Mouse (Mus musculus) cortical plate, adult 2 months (tissue): ENCODE data around the gene Atg101. TPM values are rescaled to one million over a fixed set of nuclear protein-coding genes. Genes with fewer than 3 reads are reported as not detected.
"Not testable (repeated sequence)": the region's sequence is repeated elsewhere in the genome, so short reads cannot be mapped to it uniquely, and the experiment has no call there.

Source experiments
- H3K27ac ChIP-seq: fragments of 200-500 bp; 2 replicates; pipeline ENCODE4 v1.5.1; 2012; ENCODE audit warnings: low read length, control low read depth, inconsistent platforms; ENCODE audit not compliant: insufficient read depth
- H3K4me1 ChIP-seq: fragments of 200-500 bp; 2 replicates; pipeline ENCODE4 v1.6.1; 2011; ENCODE audit warnings: low read length; ENCODE audit not compliant: control insufficient read depth, insufficient read depth
- H3K4me3 ChIP-seq: fragments of 200-500 bp; 2 replicates; pipeline ENCODE4 v1.5.1; 2011; ENCODE audit warnings: mild to moderate bottlenecking, low read length, control low read depth; ENCODE audit not compliant: insufficient read depth
- CTCF ChIP-seq: fragments of 200-500 bp; IDR thresholded peaks from 2 replicates; pipeline ENCODE4 v1.5.1; 2011; ENCODE audit warnings: mild to moderate bottlenecking, control low read depth, low read length; ENCODE audit not compliant: insufficient read depth; ENCODE audit errors: extremely low read depth
- POLR2A ChIP-seq: fragments of 200-500 bp; IDR thresholded peaks from 2 replicates; pipeline ENCODE4 v1.6.1; 2011; ENCODE audit warnings: mild to moderate bottlenecking, low read length, control low read depth; ENCODE audit not compliant: insufficient read depth; ENCODE audit errors: extremely low read depth
- polyA plus RNA-seq: library from polyadenylated mRNA; depleted of rRNA; stranded (reverse); fragments of >200 nt; gene quantifications from 2 replicates; pipeline ENCODE4 v1.2.3, GENCODE M21; 2012

The Atg101 gene
- polyA plus RNA-seq, 1 experiment, result 55.3 TPM

DNA sequence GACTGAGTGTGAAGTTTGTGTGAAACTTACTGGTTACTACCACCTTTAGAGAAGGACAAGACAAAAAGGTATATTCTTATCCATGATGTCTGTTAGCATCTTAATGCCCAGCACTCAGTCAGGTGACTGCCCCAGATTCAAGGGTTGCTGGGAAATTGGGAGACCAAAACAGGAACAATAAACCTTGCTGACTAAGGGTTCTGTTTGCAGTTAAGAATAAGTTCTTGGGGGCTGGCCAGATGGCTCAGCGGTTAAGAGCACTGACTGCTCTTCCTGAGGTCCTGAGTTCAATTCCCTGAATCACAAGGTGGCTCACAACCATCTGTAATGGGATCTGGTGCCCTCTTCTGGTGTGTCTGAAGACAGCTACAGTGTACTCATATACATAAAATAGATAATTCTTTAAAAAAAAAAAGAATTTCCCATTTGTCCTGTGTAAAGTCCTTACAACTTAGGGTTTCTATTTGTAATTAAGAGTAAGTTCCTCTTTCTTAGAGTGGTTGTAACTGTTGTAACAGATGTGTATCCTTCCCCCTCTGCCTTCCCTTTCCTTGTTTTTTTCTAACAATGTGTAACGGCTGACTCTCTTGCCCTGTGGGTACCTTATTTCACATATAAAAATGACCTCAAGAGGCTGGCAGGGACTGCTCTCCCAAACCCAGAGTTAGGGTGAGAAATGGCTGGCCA, 33.9 kb downstream of the Atg101 start:
- Histone ChIP-seq H3K4me3 (no peak overlapping the region), H3K4me1 (no peaks in the 10 kb centered on the region), H3K27ac (no peak overlapping the region)
- no peak for TF ChIP-seq POLR2A
- no peak for TF ChIP-seq CTCF

DNA sequence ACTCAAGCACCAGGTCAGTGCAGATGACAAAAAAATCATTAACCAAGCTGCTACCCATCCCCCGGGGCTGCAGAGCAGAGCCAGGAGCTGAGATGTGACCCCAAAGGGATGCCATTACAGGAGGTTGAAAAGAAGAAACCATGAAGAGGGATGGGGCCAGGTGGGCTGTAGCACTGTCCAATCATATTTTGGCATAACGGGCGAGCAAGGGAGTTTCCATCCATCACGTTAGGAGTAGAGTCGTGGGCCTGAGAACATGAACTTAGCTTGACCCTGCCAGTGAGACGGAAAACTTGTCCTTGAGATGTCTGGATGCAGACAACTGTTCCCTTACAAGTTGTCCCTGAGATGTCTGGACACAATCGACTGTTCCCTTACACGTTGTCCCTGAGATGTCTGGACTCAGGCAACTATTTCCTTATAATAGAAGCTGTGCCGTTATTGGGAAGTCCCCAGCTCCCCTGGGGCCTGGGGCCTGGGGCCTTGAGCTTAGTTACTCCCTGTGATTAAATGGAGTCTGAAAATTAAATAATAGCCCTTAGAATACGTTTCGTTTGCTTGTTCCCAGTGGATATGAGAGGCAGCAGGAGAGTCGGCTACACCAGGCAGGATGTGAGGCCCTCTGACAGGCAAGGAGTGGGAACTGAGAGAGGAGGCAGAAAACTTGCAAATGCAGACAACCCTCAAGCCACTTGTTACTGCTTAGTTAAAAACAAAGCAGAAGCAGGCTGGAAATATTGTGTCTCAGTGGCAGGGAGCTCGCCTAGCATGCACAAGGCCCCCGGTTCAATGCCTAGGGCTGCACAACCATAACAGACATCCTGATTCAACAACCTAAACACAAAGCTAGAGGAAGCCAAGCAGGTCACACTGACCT, 35.1 kb downstream of the Atg101 start:
- no peak overlapping the region for H3K27ac ChIP-seq
- no peak overlapping the region for H3K4me3 ChIP-seq
- H3K4me1 ChIP-seq, result no peaks in the 10 kb centered on the region
- TF ChIP-seq CTCF (no peak), POLR2A (no peak)

DNA sequence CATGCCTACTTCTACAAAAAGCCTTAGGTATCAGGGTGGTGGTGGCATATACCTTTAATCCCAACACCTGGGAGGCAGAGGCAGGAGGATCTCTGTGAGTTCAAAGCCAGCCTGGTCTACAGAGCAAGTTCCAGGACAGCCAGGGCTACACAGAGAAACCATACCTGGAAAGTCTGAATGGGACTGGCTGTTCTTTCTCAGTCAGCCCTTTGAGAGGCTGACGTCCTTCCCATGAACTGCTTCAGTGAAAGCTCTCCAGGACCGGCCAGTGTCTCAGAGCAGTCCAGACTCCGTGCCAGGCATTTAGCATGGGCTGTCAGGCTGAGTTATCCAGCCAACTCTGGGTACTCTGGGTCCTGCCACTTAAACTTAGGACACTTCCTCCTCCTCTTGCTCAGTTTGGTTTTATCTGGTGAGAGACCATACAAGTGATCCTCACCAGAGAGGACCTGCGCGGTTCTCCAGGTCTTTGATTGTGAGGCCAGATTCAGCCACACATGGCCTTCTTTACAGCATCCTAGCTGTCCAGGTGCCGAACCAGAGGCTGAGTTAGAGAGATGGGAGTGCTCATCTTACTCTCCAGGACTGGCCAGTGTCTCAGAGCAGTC, 36.0 kb downstream of the Atg101 start:
- 0 out of 2 replicates have a peak overlapping the region, but pooled peaks have one; percentile 45 for H3K27ac ChIP-seq
- TF ChIP-seq POLR2A (no peak), CTCF (no peak)
- H3K4me3 ChIP-seq, result no peak overlapping the region
- no peaks in the 10 kb centered on the region for H3K4me1 ChIP-seq

DNA sequence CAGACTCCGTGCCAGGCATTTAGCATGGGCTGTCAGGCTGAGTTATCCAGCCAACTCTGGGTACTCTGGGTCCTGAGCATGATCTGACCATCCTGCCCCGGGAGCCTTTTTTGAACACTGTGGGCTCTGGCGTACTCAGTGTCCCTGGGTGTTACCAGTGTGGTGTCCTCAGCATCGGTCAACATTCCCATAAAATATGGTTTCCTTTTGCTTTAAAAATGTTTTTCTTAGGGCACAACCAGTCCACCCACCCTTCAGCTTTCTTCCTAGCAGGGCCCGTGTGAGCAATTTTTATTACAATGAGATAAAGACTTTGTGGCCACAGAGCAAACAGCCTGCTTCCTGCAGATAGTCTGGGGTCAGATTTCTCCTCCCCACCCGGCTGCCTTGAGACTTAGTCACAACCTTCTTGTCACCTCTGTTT, 36.6 kb downstream of the Atg101 start:
- TF ChIP-seq POLR2A (no peak), CTCF (no peak)
- H3K4me1 ChIP-seq, result no peaks in the 10 kb centered on the region
- H3K4me3 ChIP-seq, result no peak overlapping the region
- H3K27ac ChIP-seq, result 0 out of 2 replicates have a peak overlapping the region, but pooled peaks have one; percentile 45

DNA sequence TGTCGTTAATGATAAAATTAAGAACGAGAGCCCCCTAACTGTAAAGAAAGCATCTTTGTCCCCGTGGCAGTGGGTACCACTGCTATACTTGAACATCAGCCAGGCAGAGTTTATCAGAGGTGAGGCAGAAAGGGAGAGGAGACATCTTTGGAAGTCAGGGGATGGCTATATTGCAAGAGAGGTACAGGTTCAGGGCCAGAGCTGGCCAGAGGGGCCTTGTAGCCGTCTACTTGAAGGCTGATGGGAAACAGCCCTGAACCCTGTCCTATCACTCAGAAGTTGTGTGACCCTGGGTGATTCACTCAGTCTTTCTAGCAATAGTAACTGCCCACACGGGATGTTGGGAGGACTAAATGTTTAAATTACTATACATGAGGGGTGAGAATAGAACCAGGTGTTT, 37.1 kb downstream of the Atg101 start:
- TF ChIP-seq POLR2A (no peak), CTCF (no peak)
- peak overlapping the region; percentile 28; the same call in 1 of the 2 replicates for H3K27ac ChIP-seq
- H3K4me1 ChIP-seq, result no peaks in the 10 kb centered on the region
- H3K4me3 ChIP-seq, result no peak overlapping the region

DNA sequence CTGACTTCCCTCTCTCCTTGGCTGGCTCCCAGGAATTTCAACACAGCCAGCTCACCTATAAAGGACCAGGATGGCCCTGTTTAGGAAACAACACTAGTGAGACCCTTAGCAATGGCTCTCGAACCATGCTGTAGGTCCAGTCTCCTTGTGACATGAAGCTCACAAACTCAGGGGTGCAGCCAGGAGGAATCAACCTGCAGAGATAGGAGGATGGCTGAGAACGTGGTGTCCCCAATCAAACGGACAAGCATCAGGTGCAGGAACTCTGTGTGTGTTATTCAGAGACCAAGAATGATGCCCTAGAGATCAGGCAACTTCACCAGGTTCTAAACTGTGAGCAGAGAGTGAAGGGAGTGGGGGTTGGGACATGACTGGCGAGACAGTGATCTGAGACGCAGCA, 38.0 kb downstream of the Atg101 start:
- Histone ChIP-seq H3K27ac (no peak overlapping the region), H3K4me3 (no peak overlapping the region), H3K4me1 (no peaks in the 10 kb centered on the region)
- TF ChIP-seq POLR2A (no peak), CTCF (no peak)

DNA sequence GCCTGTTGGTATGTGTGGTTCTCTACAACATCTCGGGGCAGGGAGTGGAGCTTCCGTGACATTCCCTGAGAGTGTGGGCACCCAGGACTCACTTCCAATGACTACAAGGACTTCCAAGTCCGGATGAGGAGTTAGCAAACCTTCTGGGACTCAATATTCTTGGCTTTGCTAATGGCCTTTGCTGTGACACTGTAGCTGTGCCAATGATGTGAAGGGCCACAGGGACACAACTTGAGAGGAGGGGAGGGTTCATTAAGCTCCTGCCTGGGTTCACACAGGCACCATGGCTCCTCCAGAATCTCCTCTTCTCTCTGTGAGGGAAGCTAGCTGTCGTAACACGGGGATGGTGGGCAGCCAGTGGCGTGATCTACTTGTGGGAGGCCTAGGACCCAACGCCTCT, 38.6 kb downstream of the Atg101 start:
- no peak overlapping the region for H3K4me3 ChIP-seq
- H3K27ac ChIP-seq, result no peak overlapping the region
- H3K4me1 ChIP-seq, result no peaks in the 10 kb centered on the region
- TF ChIP-seq CTCF (no peak), POLR2A (no peak)

DNA sequence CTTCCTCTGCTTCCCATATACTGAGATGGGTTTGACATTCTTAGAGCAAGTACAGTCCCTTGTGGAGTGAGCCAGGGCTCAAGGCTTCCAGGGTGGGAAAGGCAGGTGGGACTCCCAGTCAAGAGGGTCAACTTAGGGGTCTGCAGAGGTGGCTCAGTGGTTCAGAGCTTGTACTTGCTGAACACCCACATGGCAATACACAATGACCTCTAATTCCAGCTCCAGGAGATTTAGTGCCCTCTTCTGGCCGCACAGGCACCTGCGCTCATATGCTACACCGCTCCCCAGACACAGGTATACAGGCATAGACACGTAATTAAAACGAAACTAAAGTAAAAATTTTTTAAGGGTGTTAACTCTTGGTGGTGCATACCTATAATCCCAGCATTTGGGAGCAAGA, 39.4 kb downstream of the Atg101 start:
- TF ChIP-seq POLR2A (no peak), CTCF (no peak)
- no peak overlapping the region for H3K27ac ChIP-seq
- no peak overlapping the region for H3K4me3 ChIP-seq
- H3K4me1 ChIP-seq, result no peaks in the 10 kb centered on the region

DNA sequence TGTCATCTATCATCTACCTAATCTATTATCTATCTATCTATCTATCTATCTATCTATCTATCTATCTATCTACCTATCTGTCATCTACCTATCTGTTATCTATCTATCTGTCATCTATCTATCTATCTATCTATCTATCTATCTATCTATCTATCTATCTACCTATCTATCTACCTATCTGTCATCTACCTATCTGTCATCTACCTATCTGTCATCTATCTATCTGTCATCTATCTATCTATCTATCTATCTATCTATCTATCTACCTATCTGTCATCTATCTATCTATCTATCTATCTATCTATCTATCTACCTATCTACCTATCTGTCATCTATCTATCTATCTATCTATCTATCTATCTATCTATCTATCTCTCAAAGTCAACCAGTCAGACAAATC, 40.3 kb downstream of the Atg101 start:
- H3K4me1 ChIP-seq, H3K27ac ChIP-seq, H3K4me3 ChIP-seq: not testable (repeated sequence)
